Mouse (Mus musculus): ENCODE data around the gene Gm5798. TPM values are rescaled to one million over a fixed set of nuclear protein-coding genes. Genes with fewer than 3 reads are reported as not detected.
"Not testable (repeated sequence)": the region's sequence is repeated elsewhere in the genome, so short reads cannot be mapped to it uniquely, and the experiment has no call there.

Gene Gm5798
- total RNA-seq (2021) = not detected

DNA sequence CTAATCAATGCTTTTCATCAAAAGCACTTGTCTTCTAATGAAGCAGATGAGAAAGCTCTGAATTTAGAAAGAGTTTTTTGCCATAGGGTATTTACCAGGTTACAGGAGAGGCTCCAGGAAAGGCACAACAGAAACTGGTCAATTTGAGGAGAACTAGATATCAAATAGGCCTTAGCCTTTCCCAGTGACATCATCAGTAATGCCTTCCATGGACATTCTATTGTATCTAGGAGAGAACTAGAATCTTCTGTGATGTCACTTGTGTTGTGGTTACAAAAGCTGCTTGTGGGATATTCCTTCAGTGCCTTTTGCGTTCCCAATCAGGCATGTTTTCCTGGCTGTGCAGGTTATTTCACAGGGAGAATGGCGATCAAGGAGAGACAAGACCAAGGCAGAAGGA lies at the start of gene Gm5798:
TSS of gene Gm5798 (plus strand) at position 301 of the 400 bp plus-strand sequence.
- not testable (repeated sequence) for DNase-seq

DNA sequence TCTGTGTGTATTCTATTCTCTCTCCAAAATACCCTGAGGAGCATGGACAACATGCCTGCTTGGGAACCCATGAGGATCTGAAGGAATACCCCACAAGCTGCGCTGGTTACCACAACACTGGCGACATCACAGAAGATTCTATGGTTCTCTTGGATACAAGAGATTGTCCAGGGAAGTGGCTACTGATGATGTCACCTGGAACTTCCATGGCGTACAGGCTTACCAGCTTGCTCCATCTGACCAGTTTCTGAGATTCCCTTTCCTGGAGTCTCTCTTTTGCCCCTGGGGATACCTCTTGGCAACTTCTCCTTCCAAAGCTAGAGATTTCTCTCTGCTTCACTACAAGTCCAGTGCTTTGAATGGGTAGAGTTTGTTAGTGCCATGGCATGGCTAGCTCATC lies 37.9 kb downstream of the Gm5798 start, which contains the start of gene Gm7945:
TSS of gene Gm7945 (minus strand) at position 101 of the 400 bp plus-strand sequence.
- not testable (repeated sequence) for DNase-seq

Other genes with a start within 250 kb of the Gm5798 start
- gene Mat1a, start 243.6 kb upstream of the Gm5798 start, total RNA-seq (2021) = under 1 TPM in 1 of 2 experiments, not detected in 1; 0.19 TPM
- gene Sftpa1, start 216.8 kb upstream of the Gm5798 start, total RNA-seq (2021) = not detected
- not detected for gene Mbl1, start 197.2 kb upstream of the Gm5798 start, total RNA-seq (2021)
- gene Sftpd, start 163.5 kb upstream of the Gm5798 start, total RNA-seq (2021) = not detected
- not detected for gene Gm2832, start 69.8 kb upstream of the Gm5798 start, total RNA-seq (2021)
- not detected for gene Gm7945, start 37.8 kb downstream of the Gm5798 start, total RNA-seq (2021)
- not detected for gene Gm6482, start 59.7 kb downstream of the Gm5798 start, total RNA-seq (2021)
- not detected for gene Gm7954, start 104.9 kb downstream of the Gm5798 start, total RNA-seq (2021)
- gene Gm3486, start 140.9 kb downstream of the Gm5798 start, total RNA-seq (2021) = not detected
- not detected for gene Gm7970, start 207.0 kb downstream of the Gm5798 start, total RNA-seq (2021)
- not detected for gene 1700049E17Rik2, start 224.6 kb downstream of the Gm5798 start, total RNA-seq (2021)